Mouse (Mus musculus) thymus, adult 2 months (tissue): ENCODE measurements around the gene C2cd2.
A peak's percentile ranks its signal among the peaks of the same experiment; 100 is the strongest.

ENCODE experiments used
- CTCF ChIP-seq: fragments of 200-500 bp; IDR thresholded peaks from 2 replicates; pipeline ENCODE4 v1.5.1; 2012; ENCODE audit warnings: mild to moderate bottlenecking, control low read depth, low read length, moderate library complexity, borderline replicate concordance; ENCODE audit not compliant: control insufficient read depth, poor library complexity, insufficient read depth; ENCODE audit errors: extremely low read depth
- POLR2A ChIP-seq: fragments of 200-500 bp; IDR thresholded peaks from 2 replicates; pipeline ENCODE4 v1.6.1; 2012; ENCODE audit warnings: mild to moderate bottlenecking, low read length, control low read depth, moderate library complexity; ENCODE audit not compliant: control insufficient read depth, poor library complexity, insufficient read depth; ENCODE audit errors: extremely low read depth

GRCm38 (mm10) chr16:97921961-97922778 is 40.2 kb downstream of the C2cd2 start:
- TF ChIP-seq POLR2A (no peak), CTCF (0 out of 2 replicates have a peak, but pooled peaks have one; percentile 17)
